Mouse (Mus musculus) embryonic facial prominence, embryonic 14.5 days (tissue): ENCODE data around the gene Phkg2. TPM values are rescaled to one million over a fixed set of nuclear protein-coding genes. Genes with fewer than 3 reads are reported as not detected.

Experiments
- ATAC-seq: fragments of 200-750 bp; cut with Nextera tagmentation; 2 replicates; pipeline ENCODE4 v1.8.0; 2017; ENCODE audit warnings: low read depth, moderate number of reproducible peaks, moderate TSS enrichment
- DNase-seq: peaks from one replicate; pipeline ENCODE4 v3.0.0-alpha.2; 2015; ENCODE audit warnings: low spot score
- H3K27ac ChIP-seq: fragments of 300-500 bp; sonication (generic); replicated peaks from 2 replicates; pipeline ENCODE4 v1.5.1; 2014; ENCODE audit warnings: low read depth, mild to moderate bottlenecking, low read length, moderate library complexity
- H3K27me3 ChIP-seq: fragments of 300-500 bp; sonication (generic); replicated peaks from 2 replicates; pipeline ENCODE4 v1.6.1; 2014; ENCODE audit warnings: low read length; ENCODE audit not compliant: control insufficient read depth, insufficient read depth
- H3K36me3 ChIP-seq: fragments of 300-500 bp; sonication (generic); 2 replicates; pipeline ENCODE4 v1.6.1; 2014; ENCODE audit warnings: low read length, mixed read lengths; ENCODE audit not compliant: control insufficient read depth, insufficient read depth
- H3K4me1 ChIP-seq: fragments of 300-500 bp; sonication (generic); 2 replicates; pipeline ENCODE4 v1.6.1; 2014; ENCODE audit warnings: antibody characterized with exemption, low read length; ENCODE audit not compliant: control insufficient read depth, insufficient read depth
- H3K4me2 ChIP-seq: fragments of 300-500 bp; sonication (generic); 2 replicates; pipeline ENCODE4 v1.6.1; 2014; ENCODE audit warnings: low read depth, mild to moderate bottlenecking, low read length, moderate library complexity, mixed read lengths
- H3K4me3 ChIP-seq: fragments of 300-500 bp; sonication (generic); 2 replicates; pipeline ENCODE4 v1.5.1; 2014; ENCODE audit warnings: low read depth, mild to moderate bottlenecking, low read length
- H3K9ac ChIP-seq: fragments of 300-500 bp; sonication (generic); 2 replicates; pipeline ENCODE4 v1.6.1; 2014; ENCODE audit warnings: low read depth, mild to moderate bottlenecking, low read length, moderate library complexity, mixed read lengths
- H3K9me3 ChIP-seq: fragments of 300-500 bp; sonication (generic); 2 replicates; pipeline ENCODE4 v1.6.1; 2016; ENCODE audit warnings: low read length; ENCODE audit not compliant: control insufficient read depth
- WGBS: fragments of 180-500 bp; shearing (Covaris S2); extraction: QIAGEN DNeasy Blood & Tissue Kit; methylation state at CpG from one replicate; pipeline ENCODE4 v1.1.7; 2014; 5-methylcytosine and 5-hydroxymethylcytosine counted together
- polyA plus RNA-seq: library from polyadenylated mRNA; unstranded; fragments of >200 nt; fragmentation: Nextera tagmentation; extraction: Ambion mirVana; gene quantifications from 2 replicates; pipeline ENCODE4 v1.2.1, GENCODE M21; 2014

The Phkg2 gene
- polyA plus RNA-seq, 1 experiment from 2014 or later: 35.2 TPM

DNA sequence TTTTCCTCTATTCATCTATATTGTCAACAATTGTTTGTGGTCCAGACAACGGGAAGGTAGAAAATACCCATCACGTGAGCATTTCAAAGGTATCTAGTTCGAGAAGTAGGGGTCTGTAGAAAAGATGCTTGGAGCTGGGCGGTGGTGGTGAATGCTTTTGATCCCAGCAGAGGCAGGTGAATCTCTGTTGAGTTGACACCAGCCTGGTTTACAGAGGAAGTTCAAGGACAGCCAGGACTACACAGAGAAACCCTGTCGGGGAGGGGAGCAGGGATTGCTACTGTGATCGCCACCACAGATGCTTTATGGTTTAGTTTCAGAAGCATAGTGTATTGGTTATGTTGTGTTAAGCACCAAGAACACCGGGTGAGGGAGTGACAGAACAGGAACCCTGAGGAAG lies 975 bp downstream of the Phkg2 start:
- no peaks in the 10 kb centered on the region for H3K27me3 ChIP-seq
- ATAC-seq: no peak
- peaks cover 33% of the 10 kb centered on the region for H3K36me3 ChIP-seq
- H3K9ac ChIP-seq: peak overlapping the region; percentile 80
- WGBS: 15% methylated on average over 7 of the region's 7 CpGs
- H3K27ac ChIP-seq: no peak overlapping the region
- peak overlapping the region; percentile 70 for H3K4me3 ChIP-seq
- peak overlapping the region; percentile 72 for H3K4me2 ChIP-seq
- peaks cover 10% of the 10 kb centered on the region for H3K4me1 ChIP-seq
- DNase-seq: no peak
- no peaks in the 10 kb centered on the region for H3K9me3 ChIP-seq

GRCm38 (mm10) chr7:127583260-127583659 lies 10.1 kb downstream of the Phkg2 start:
- DNase-seq: no peak
- Histone ChIP-seq H3K4me2 (no peak overlapping the region), H3K4me1 (peaks cover 4% of the 10 kb centered on the region), H3K36me3 (peaks cover 62% of the 10 kb centered on the region), H3K27ac (no peak overlapping the region), H3K9ac (no peak overlapping the region), H3K4me3 (no peak overlapping the region), H3K27me3 (no peaks in the 10 kb centered on the region), H3K9me3 (no peaks in the 10 kb centered on the region)
- 92% methylated on average over 6 of the region's 6 CpGs for WGBS
- ATAC-seq: no peak

DNA sequence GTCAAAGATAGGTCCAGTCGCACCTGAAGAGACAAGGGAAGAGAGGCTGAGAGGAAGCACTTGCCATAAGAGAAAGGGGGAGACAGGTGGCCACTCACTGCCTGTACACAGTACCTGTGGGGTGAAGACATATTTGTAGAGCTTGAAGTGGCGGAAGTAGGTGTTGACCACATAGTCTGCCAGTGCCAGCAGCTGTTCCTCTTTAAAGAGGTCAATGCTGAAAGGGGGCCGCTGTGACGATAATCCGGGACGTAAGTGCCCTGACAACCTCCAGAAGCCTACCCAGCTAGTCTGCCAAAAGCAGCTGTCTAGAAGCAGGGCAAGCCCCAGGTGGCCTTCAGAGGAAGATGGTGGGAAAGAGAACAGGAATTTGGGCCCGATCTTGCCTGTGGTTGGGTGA lies 11.9 kb downstream of the Phkg2 start:
- no peak overlapping the region for H3K4me2 ChIP-seq
- no peaks in the 10 kb centered on the region for H3K9me3 ChIP-seq
- H3K27ac ChIP-seq: no peak overlapping the region
- no peak overlapping the region for H3K9ac ChIP-seq
- H3K27me3 ChIP-seq: no peaks in the 10 kb centered on the region
- peaks cover 9% of the 10 kb centered on the region for H3K4me1 ChIP-seq
- H3K36me3 ChIP-seq: peaks cover 52% of the 10 kb centered on the region
- ATAC-seq: no peak
- H3K4me3 ChIP-seq: no peak overlapping the region
- 78% methylated on average over 7 of the region's 7 CpGs for WGBS
- DNase-seq: no peak

GRCm38 (mm10) chr7:127586149-127586548 lies 13.0 kb downstream of the Phkg2 start:
- no peak overlapping the region for H3K4me3 ChIP-seq
- no peak for ATAC-seq
- WGBS: 89% methylated on average over 6 of the region's 6 CpGs
- DNase-seq: no peak
- H3K4me2 ChIP-seq: no peak overlapping the region
- peaks cover 54% of the 10 kb centered on the region for H3K36me3 ChIP-seq
- H3K9ac ChIP-seq: no peak overlapping the region
- H3K27ac ChIP-seq: no peak overlapping the region
- H3K4me1 ChIP-seq: peaks cover 9% of the 10 kb centered on the region
- no peaks in the 10 kb centered on the region for H3K27me3 ChIP-seq
- no peaks in the 10 kb centered on the region for H3K9me3 ChIP-seq

DNA sequence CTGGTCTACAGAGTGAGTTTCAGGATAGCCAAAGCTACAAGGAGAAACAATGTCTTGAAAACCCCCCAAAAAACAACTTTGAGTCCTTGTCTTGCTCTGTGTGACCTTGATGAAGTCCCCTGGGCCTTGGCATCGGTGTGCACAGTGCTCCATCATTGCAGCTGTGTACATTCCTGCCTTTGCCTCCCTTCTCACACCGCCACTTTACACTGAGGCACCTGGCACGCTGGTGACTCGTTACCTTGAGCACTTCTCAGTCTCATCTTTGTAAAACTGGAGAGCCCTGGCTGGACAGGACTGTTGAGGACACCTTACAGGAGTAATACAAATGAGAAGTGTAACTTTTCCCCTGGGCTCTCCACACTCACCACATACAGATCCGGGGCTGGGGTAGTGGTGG lies 14.1 kb downstream of the Phkg2 start:
- H3K9me3 ChIP-seq: no peaks in the 10 kb centered on the region
- H3K4me3 ChIP-seq: peak overlapping the region; percentile 95
- no peak for DNase-seq
- no peak for ATAC-seq
- peaks cover 9% of the 10 kb centered on the region for H3K4me1 ChIP-seq
- no peaks in the 10 kb centered on the region for H3K27me3 ChIP-seq
- H3K4me2 ChIP-seq: peak overlapping the region; percentile 92
- peak overlapping the region; percentile 73; the same call in 1 of the 2 replicates for H3K9ac ChIP-seq
- 60% methylated on average over 5 of the region's 5 CpGs for WGBS
- peaks cover 56% of the 10 kb centered on the region for H3K36me3 ChIP-seq
- no peak overlapping the region; the same call in 1 of the 2 replicates for H3K27ac ChIP-seq

- WGBS: under 1% methylated on average over 41 of the region's 50 CpGs
- peak; percentile 97 for ATAC-seq
- H3K4me1 ChIP-seq: peaks cover 9% of the 10 kb centered on the region
- no peaks in the 10 kb centered on the region for H3K9me3 ChIP-seq
- peak within 1 kb of the TSS; percentile 95 for H3K4me3 ChIP-seq
- peak within 1 kb of the TSS; percentile 77 for H3K27ac ChIP-seq
- peak within 1 kb of the TSS; percentile 92 for H3K4me2 ChIP-seq
- peaks cover 56% of the 10 kb centered on the region for H3K36me3 ChIP-seq
- H3K27me3 ChIP-seq: no peaks in the 10 kb centered on the region
- DNase-seq: peak; percentile 100
- H3K9ac ChIP-seq: peak within 1 kb of the TSS; percentile 94
Observed at GRCm38 (mm10) chr7:127588011-127588871, 15.1 kb downstream of the Phkg2 start, which contains the start of the genes Ccdc189 and Rnf40. Gene Ccdc189, minus strand, starts transcription at chr7:127588595. Gene Rnf40, plus strand, starts transcription at chr7:127588767.

- Histone ChIP-seq H3K27me3 (no peaks in the 10 kb centered on the region), H3K9me3 (no peaks in the 10 kb centered on the region), H3K4me3 (peak overlapping the region; percentile 95), H3K36me3 (peaks cover 56% of the 10 kb centered on the region), H3K27ac (peak overlapping the region; percentile 77; the same call in 1 of the 2 replicates), H3K9ac (peak overlapping the region; percentile 94), H3K4me1 (peaks cover 9% of the 10 kb centered on the region), H3K4me2 (peak overlapping the region; percentile 88)
- DNase-seq (no peak), ATAC-seq (no peak)
- 4% methylated on average over 29 of the region's 29 CpGs for WGBS
Observed at GRCm38 (mm10) chr7:127588901-127589300, 15.8 kb downstream of the Phkg2 start.

GRCm38 (mm10) chr7:127589637-127590036 lies 16.5 kb downstream of the Phkg2 start:
- ATAC-seq: no peak
- 89% methylated on average over 9 of the region's 9 CpGs for WGBS

More at GRCm38 (mm10) chr7:127589637-127590036, 16.5 kb downstream of the Phkg2 start:
- Histone ChIP-seq H3K27me3 (no peaks in the 10 kb centered on the region), H3K27ac (no peak overlapping the region), H3K36me3 (peaks cover 56% of the 10 kb centered on the region), H3K9ac (peak overlapping the region; percentile 94; the same call in 1 of the 2 replicates), H3K9me3 (no peaks in the 10 kb centered on the region), H3K4me2 (peak overlapping the region; percentile 88), H3K4me1 (peaks cover 9% of the 10 kb centered on the region), H3K4me3 (peak overlapping the region; percentile 95)
- no peak for DNase-seq
